Mouse (Mus musculus) stomach, postnatal 0 days (tissue): ENCODE measurements at regions not wholly inside any gene's neighbourhood (a gene's known extent, or its start where the extent isn't known, plus 50 kb on each side); places are given as distances from the start of the nearest gene placed in this dataset.

Experiments
- CTCF ChIP-seq: IDR thresholded peaks from 2 replicates; pipeline ENCODE4 v1.5.1; 2016; ENCODE audit warnings: antibody characterized with exemption, low read depth, mild to moderate bottlenecking, moderate library complexity
- EP300 ChIP-seq: optimal IDR thresholded peaks from 2 replicates; pipeline ENCODE3; 2016; ENCODE audit warnings: antibody characterized with exemption

- TF ChIP-seq CTCF (no peak), EP300 (no peak)
Measured at GRCm38 (mm10) chr1:194354332-194355120, 263.5 kb upstream of the Plxna2 start.
